Mouse (Mus musculus) CD4-positive helper T cell, adult 2 months (primary cell): ENCODE measurements around the gene Erf.
"Not testable (repeated sequence)": the region's sequence is repeated elsewhere in the genome, so short reads cannot be mapped to it uniquely, and the experiment has no call there.

Source experiments
- DNase-seq: peaks from one replicate; pipeline ENCODE4 v3.0.0-alpha.2; 2012; ENCODE audit warnings: low read depth, missing footprints, low spot score

Gene Erf

DNA sequence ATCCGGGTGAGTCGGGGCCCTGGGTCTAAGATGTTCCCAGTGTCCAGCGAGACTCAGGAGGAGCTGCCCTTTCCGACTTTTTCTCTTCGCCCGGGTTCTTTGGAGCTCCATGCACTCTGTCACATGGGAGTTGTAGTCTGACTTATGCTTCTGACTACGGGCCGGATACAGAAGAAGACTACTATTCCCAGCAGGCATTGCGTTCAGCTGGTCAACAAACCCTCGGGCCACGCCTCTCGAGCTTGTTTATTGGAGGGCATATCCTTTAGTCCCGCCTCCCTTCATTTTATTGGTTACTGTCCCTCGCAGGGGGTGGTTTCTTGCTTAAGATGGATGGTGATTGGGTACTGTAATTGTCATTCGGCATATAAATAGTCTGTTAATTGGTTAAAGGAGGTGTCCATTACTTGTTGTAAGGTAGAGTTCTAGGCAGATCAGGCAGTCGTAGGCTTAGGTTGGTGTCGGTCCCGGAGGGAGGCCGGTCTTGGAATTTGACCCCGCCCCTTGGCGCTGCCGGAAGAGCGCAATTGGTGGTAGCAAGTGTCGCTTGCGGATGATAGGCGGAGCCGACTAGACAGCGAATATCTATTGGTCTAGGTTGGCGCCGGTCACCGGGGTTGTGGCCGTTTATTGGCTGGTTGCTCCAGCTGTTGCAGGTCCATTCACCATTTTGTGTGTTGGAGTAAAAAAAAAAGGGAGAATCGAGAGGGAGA, 17.3 kb upstream of the Erf start:
- peak; percentile 100 for DNase-seq

DNA sequence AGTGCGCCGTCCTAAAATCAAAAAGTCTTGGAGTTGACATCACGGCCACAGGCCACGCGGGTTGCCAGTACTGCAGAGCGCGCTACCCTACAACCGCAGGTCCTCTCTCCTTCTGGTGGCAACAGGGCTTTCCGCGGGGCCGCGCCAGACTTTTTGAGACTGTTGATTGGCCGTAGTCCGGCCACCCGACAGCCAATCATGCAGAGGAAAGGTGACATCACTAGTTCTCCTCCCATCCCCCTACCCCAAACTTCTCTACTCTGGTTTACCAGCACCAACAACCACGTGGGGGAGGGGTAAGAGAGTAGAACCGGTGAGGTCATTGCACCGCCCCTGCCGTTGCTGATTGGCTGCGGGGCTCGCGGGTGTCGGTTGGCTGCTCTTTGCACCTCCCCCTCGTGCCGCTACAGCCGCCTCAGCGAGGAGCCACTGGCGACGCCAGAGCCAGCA, 16.8 kb upstream of the Erf start, which contains the start of gene Cic:
Cic (plus strand) TSS at position 404 of the 450 bp plus-strand sequence.
- DNase-seq, result peak; percentile 99

DNA sequence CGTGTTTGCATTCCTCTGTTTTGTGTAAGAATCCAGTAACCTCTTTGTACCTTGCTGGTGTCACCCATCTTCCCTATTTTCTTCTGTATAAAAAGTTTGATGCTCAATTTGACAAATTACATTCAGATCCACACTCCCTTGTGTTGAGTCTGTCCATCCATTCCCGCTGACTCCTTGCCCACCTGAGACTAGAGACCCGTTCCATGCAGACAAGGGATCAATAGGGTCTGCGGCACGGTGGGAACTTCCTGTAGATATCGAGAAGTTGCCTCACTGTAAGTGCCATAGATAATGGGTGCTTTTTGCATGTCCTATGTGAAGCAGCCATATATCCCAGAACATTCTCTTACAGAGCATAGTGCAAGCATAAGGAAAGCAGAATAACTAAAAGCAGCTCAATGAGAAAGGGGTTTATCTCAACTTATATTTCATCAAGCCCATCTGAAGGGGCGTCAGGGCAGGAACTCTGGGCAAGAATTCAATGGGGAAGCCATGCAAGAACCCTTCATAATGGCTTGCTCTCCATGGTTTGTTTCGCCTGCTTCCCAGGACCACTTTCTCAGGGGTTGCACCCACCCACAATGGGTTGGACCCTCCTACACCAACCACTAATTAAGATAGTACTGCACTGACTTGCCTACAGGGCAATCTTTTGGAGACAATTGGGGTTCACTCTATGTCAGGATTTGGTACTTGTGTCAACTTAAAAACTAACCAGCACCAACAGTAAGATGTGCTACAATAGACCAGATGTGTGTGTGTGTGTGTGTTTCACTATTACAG, 15.8 kb upstream of the Erf start:
- no peak for DNase-seq

DNA sequence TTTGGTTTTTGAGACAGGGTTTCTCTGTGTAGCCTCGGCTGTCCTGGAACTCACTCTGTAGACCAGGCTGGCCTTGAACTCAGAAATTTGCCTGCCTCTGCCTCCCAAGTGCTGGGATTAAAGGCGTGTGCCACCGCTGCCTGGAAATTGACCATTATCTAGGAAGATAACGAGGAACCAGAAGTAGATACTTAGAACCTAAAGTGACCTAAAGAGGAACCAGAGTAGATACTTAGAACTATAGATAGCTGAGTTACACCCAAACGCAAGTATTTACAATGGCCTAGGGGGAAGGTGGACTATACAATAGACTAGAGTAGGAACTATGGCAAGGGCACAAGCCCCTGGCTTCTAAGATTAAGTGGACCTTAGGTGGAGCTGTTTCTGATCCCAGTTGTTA, 15.2 kb upstream of the Erf start:
- not testable (repeated sequence) for DNase-seq

DNA sequence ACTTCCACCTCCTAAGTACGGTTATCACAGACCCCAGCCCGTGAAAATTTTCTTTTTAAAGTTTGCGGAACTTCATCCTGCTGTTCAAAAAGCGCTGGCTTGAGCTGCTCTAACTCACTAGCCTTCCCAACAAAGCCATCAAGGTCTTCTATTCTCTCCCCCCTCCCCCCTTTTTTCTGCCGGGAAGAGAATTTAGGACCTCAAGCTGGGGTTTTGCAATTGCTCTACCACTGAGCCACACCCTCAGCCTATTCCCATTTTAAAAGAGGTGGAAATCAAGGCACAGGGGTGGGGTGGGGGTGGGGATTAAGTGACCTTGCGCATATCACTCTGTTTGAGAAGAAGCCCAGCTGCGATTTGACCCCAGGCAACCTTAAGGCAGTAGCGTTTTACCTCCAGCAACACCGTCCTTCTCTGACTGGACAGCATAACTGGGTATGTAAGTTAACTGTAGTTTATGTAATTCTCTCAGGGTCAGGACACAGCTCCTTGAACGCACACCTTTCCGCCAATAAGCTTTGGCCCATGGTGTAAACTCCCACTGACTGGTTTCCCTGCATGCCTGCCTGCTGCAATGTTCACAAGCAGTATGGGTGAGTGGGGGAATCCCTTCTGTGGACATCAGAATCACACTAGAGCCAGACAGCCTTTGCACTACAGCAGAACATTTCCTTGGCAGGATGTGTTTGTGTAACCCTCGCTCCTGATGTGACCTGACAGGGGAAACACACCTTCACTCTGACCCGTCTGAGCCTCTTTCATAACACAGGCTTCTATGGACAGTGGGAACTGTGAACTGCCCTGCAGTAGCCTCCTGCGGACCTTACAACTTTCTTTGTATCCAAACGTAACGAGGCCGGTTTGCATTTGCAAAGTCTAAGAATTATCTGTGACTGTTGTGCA, 13.7 kb upstream of the Erf start:
- DNase-seq, result no peak

DNA sequence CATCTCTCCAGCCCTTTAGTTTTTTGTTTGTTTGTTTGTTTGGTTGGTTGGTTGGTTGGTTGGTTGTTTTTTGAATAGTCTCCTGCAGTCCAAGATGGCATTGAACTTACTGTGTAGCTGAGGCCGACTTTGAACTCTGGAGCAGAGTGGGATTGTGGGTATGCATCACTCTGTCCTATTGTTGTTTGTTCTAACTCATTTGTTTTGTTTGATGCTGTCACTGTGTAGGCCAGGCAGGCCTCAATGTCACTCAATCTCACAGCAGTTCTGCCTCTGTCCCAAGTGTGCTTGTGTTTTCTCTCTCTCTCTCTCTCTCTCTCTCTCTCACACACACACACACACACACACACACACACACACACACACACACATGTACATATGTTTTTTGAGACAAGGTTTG, 11.3 kb upstream of the Erf start:
- no peak for DNase-seq

DNA sequence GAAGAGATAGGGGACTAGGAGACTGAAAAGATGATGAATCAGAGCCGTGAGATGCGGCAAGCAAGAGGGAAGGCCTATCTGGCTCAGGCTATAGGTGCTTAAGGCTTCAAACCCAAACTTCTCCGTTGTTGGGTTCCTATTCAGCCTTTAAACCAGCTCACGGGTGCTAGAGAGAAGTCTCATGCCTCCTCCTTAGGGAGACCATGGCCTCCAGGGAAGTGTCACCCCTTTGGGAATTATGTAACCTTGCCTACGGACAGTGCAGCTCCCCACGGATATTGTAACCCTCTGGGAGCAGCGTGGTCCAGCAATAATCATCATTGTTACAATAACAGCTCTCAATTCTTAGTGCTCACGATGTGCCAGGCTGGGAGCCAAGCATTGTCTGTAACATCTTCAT, 1.3 kb upstream of the Erf start:
- no peak for DNase-seq

DNA sequence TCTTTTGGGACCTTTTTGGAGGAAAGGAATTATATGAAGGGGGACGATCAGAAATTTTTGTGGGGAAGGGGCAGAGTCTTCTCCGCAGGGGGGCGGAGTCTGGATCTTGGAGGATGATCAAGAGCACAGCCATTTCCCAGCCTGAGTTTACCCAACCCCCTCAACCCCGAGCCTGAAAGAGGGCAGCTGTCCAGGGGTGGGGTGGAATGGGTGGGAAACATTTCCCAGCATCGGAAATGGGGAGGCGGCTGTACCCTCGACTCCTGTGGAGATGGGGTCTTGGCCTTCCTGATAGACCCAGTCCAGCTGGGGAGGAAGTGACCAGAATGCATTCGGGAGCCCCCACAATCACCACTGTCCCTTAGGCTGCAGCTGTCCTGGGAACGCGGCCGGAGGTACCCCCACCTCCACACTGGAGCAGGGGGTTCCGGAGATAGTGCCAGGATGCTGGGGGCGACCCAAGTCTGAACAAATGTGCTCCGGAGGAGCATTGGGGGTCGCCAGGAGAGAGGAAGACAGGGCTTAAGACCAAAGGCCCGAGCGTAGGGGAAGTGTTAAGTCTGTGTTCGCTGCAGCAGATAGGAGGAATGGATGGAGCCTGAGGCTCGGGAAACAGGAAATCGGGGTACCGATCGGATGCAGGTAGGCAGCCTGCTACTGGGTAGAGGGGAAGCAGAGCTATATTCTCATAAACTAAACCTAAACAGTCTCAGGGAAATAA, 670 bp upstream of the Erf start:
- peak; percentile 45 for DNase-seq

DNA sequence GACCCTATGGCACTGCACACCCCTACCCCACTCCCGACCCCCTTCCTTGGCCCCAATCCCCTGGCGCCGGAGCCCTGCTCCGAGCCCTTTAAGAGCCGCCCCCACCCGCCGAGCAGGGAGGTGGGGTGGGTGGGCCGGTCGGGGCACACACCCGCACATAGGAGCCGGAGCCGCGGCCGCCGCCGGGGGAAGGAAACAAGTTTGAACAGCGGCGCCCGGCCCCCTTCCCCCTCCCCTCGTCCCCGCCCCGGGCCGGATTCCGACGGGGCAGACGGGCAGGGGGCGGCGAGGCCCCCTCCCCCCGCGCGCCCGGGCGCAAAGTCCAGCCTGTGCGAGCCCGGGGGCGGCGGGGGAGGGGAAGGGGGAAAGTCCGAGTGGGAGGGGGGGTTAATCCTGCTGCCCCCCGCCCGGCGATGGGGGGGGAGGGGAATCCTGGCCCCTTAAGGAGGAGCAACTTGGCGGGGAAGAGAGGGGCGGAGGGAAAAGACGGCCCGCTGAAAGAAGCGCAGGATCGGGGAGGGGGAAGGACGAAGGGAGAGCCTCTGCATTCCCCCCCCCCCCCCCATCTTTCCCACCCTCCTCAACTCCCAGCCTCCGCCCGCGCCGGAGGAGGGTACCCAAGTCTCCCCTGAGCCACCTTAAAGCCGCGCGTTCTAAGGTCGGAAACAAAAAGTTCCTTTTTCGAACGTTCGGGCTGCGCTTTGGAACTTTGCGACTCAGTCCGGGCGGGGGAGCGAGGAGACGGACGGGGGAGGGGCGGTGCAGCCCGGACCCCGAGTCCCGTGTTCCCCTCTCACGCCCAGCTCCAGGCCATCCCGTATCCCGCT, 1.0 kb downstream of the Erf start:
- peak; percentile 82 for DNase-seq

DNA sequence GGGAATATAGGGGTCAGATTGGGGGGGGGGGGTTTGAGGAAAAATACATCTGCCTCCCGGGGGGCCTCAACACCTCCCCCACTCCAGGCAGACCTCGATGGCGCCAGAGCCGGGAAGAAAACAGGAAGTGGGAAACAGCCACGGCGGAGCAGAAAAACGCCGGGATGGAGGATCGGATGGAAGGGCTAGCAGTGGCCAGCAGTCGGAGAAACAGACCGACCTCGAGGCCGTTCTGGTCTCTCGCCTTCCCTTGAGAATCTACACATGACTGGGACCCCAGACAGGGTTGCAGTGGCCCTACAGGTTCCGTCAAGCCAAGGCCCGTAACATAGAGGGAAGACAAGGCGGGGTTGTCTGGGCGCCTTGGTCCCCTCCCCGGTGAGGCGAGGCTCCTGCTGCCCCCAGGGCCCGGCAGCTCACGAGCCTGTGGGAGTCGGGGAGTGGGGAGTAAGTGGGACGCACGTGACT, 1.7 kb downstream of the Erf start:
- DNase-seq, result no peak

DNA sequence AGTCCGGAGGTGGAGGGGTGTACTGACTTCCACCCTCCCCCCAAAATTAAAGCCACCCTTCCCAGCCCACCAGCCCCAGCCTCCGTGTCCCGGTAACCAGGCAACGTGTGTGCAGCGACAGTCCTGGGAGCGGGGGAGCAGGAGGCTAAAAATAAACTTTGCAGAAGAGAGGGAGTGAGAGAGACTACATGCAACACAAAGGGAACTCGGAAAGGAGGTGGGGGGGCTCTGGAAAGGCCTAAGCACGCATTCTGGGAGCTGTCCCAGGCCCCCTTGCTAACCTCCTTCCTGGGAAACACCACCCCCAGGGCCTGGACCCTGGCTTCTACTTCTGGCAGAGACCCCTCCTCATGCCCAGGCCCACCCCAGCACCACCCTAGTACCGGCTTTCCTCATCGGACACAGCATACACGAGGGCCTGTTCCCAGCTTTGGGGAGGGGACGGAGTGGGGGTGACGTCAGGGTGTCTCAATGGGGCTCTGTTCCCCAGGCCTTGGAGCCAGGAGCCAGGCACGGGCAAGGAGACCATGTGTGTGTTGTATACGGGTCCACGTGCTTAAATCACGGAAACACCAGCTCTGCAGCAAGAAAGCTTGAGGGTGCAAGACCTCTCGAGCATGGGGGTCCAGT, 2.4 kb downstream of the Erf start:
- no peak for DNase-seq

DNA sequence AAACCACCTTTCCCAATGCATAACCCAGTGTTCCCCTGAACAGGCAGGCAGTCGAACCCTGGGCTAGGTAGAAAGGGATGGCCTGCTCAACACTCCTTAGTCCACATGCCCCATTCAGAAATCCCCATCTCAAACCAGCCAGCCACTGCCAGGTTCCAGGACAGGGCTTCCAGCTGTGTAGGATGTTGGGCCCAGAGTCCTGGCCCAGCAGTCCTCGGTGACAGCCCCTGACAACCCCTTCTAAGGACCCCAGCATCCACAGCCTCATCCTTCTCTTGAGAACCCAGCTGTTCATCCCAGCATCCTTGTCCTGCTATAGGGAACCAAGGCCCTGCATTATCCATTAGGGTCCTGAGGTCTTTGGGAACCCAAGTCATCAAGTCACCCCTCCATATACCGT, 3.1 kb downstream of the Erf start:
- DNase-seq, result no peak

DNA sequence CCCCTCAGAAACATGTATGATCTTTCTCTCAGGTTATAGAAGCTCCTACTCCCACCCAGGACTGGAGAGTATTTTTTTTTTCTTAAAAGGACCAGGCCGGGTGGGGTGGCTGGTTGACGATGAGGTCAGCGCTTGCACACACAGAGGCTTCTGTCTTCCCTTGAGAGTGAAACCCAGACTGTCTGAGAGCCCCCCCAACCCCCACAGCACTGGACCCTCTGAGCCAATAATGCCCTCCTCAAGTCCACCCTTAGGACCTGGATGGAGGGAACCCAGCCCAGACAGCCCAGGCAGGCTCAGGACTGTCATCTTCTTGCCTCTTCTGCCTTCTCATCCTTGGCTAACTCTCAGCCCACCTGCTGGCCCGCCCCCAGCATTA, 3.8 kb downstream of the Erf start:
- DNase-seq, result no peak

DNA sequence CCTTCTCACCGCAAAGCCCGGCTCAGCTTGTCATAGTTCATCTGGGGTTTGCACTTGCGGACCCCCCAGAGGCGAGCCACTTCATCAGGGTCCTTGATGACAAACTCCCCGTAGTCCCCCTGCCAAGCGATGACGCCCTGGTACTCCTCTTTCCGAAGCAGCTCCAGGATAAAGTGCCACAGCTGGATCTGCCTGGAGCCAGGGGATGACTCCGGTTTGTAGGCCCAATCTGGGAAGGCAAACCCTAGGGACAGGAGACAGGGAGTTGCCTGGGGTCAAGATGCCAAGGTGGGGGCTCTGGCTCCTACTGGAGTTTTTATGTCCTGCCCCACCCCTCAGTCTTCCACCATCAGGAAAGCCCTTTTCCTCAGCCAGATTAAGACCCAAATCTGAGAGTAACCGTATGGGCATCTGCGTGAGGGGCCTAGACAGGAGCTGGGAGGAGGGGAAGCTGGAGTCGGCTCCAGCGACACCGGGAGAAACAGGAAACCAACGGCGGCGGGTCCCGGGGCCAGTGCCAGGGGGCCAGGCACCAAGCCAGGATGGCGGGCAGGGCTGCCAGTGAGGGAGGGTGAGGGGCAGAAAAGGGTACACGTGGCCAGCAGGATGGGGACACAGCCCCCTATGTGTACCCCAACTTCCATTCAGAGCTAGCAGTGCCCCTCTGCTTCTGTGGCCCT, 4.3 kb downstream of the Erf start:
- DNase-seq, result no peak

DNA sequence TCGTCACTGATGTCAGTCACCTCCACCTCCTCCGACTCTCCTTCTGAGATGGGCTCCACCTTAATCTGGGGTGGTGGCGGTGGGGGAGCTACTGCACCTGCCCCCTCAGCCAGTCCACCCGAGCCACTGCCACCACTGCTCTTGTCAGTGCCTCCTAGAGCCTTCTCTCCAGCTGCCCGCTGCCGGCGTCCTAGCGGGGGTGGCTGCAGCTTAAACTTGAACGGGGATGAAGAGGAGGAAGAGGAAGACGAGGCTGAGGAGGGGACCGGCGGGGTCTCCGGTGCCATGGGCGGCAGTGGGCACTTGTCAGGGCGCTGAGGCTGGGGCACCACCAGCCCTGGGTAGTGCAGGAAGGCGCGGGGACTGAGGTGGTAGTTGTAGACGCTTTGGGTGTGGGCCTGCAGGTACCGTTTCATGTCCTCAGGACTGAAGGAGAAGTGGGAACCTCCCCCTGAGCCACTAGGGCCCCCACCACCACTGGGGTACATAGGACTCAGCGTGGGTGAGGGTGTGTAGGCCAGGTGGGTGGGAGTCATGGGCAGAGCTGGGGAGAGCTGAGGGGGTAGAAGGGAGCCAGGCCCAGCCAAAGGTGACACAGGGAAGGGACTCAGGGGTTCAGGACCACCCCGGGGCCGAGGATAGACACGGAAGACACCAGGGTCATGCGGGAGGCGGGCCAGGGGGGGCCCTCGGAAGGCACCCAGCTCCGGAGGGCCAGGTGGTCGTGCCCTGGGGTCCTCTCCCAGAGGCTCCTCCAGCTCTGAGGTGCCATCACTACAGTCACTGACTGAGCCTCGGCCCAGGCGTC, 5.8 kb downstream of the Erf start:
- no peak for DNase-seq

DNA sequence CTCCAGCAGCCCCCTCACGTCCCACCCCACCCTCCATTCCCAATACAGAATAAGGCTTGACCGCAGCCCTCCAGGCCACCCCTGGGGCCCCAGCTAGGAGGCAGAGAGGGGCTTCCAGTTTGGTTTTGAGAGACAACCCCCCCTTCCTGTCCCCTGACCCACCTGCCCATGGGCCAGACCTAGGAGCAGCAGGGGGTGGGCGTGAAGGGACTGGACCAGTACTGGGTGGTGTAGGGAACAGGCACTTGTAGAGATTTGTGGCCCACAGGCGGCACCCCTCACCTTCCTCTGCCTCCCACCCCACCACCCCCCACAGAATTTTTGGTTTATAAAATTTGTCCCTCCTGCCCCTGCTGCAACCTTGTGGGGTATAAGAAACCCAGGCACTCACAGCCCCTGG, 7.2 kb downstream of the Erf start:
- no peak for DNase-seq

DNA sequence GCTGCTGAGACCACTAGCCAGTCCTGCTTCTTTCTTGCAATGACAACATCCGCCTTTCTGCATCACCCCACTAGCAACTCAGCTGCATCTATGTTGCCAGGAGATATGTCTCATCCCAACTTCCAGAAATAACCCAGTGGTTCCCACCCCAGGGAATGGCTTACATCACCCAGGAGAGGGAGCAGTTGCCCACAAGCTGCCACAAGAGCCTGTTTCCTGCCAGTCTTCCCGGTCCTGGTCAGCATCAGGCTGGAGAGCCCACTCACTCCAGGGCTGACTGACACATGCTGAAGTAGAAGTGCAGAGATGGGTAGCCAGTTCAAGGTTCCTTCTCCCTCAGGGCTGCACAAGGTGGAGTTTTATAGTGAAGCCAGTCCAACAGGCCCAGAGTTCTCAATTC, 9.5 kb downstream of the Erf start:
- DNase-seq, result no peak

DNA sequence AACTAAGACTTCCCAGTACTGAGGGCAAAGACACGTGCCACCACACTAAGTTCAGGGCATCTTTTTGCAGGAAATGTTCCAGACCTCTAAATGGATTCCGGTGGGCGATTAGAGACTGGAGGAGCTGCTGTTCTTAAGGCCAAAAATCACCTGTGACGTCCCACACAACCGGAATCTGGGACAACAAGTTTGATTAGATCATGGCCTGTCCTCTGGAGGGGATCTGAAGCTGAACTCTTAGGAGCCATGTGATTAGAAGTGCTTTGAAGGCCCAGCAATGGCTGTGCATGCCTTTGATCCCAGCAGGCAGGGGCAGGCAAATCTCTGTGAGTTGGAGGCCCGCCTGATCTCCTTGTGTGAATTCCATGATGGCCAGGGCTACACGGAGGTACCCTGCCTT, 9.9 kb downstream of the Erf start:
- DNase-seq, result no peak
